Mouse (Mus musculus) small intestine, adult 2 months (tissue): ENCODE measurements around the gene Fbxo36.

Source experiments
- CTCF ChIP-seq: fragments of 200-500 bp; IDR thresholded peaks from 2 replicates; pipeline ENCODE4 v1.5.1; 2012; ENCODE audit warnings: low read depth, mild to moderate bottlenecking, control low read depth, inconsistent platforms, low read length, moderate library complexity, mixed read lengths; ENCODE audit not compliant: insufficient replicate concordance, insufficient read length; ENCODE audit errors: extremely low read depth
- POLR2A ChIP-seq: fragments of 200-500 bp; IDR thresholded peaks from 2 replicates; pipeline ENCODE4 v1.6.1; 2012; ENCODE audit warnings: low read depth, mild to moderate bottlenecking, control low read depth, inconsistent platforms, low read length, moderate library complexity

- TF ChIP-seq CTCF = no peak
- TF ChIP-seq POLR2A = no peak
These were observed 20.0 kb downstream of the Fbxo36 start for GRCm38 (mm10) chr1:84859597-84859996.
